Mouse (Mus musculus) embryonic fibroblast, embryonic 13.5 days (primary cell): ENCODE measurements around the gene Gm12216.

Experiments
- CTCF ChIP-seq: IDR thresholded peaks from 2 replicates; pipeline ENCODE4 v1.5.1; 2011; ENCODE audit warnings: mild to moderate bottlenecking, control low read depth, low read length, moderate library complexity, borderline replicate concordance; ENCODE audit not compliant: insufficient read depth
- POLR2A ChIP-seq: IDR thresholded peaks from 2 replicates; pipeline ENCODE4 v1.6.1; 2011; ENCODE audit warnings: low read depth, mild to moderate bottlenecking, control low read depth, low read length, moderate library complexity

DNA sequence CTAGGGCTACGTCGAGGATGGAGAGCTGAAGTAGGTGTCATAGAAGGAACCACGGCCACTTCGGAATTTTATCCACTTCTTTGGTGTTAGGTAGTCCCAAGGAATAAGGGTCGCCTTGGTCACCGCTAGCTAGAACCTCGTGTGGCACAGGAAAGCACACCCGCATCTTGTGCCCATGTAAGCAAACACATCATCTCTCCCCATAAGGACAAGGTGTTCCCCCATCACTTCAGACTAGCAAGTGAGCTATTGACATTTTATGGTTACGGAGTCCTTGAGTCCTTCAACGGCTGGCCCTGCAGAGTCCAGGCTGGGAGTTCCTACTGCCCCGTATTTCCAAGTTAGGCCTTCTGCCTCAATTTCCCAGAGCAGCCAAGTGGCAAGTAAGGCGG lies 89.9 kb downstream of the Gm12216 start:
- TF ChIP-seq CTCF (no peak), POLR2A (no peak)
